Mouse (Mus musculus) forebrain, embryonic 15.5 days (tissue): ENCODE data around the gene Rpl3. TPM values are rescaled to one million over a fixed set of nuclear protein-coding genes. Genes with fewer than 3 reads are reported as not detected.
A peak's percentile ranks its signal among the peaks of the same experiment; 100 is the strongest.

Experiments used
- ATAC-seq: fragments of 200-750 bp; cut with Nextera tagmentation; replicated peaks from 2 replicates; pipeline ENCODE4 v1.8.0; 2017; ENCODE audit warnings: mild to moderate bottlenecking, moderate TSS enrichment, moderate library complexity
- H3K27ac ChIP-seq: fragments of 300-500 bp; sonication (generic); replicated peaks from 2 replicates; pipeline ENCODE4 v1.5.1; 2015; ENCODE audit warnings: mild to moderate bottlenecking, inconsistent platforms
- H3K27me3 ChIP-seq: fragments of 300-500 bp; sonication (generic); 2 replicates; pipeline ENCODE4 v1.6.1; 2015; ENCODE audit warnings: inconsistent platforms
- H3K36me3 ChIP-seq: fragments of 300-500 bp; sonication (generic); 2 replicates; pipeline ENCODE4 v1.6.1; 2015; ENCODE audit warnings: mild to moderate bottlenecking, inconsistent platforms
- H3K4me1 ChIP-seq: fragments of 300-500 bp; sonication (generic); 2 replicates; pipeline ENCODE4 v1.6.1; 2015; ENCODE audit warnings: inconsistent platforms
- H3K4me2 ChIP-seq: fragments of 300-500 bp; sonication (generic); replicated peaks from 2 replicates; pipeline ENCODE4 v1.6.1; 2015; ENCODE audit warnings: mild to moderate bottlenecking, inconsistent platforms
- H3K4me3 ChIP-seq: fragments of 300-500 bp; sonication (generic); 2 replicates; pipeline ENCODE4 v1.5.1; 2015; ENCODE audit warnings: mild to moderate bottlenecking, inconsistent platforms
- H3K9ac ChIP-seq: fragments of 300-500 bp; sonication (generic); replicated peaks from 2 replicates; pipeline ENCODE4 v1.6.1; 2015; ENCODE audit warnings: mild to moderate bottlenecking, inconsistent platforms
- H3K9me3 ChIP-seq: fragments of 300-500 bp; sonication (generic); 2 replicates; pipeline ENCODE4 v1.6.1; 2016; ENCODE audit warnings: inconsistent platforms
- WGBS: fragments of 180-500 bp; shearing (Covaris S2); methylation state at CpG from one replicate; pipeline ENCODE4 v1.1.7; 2015; ENCODE audit warnings: mixed read lengths; 5-methylcytosine and 5-hydroxymethylcytosine counted together
- polyA plus RNA-seq: library from polyadenylated mRNA; unstranded; fragments of >200 nt; fragmentation: Nextera tagmentation; extraction: Ambion mirVana; gene quantifications from 2 replicates; pipeline ENCODE4 v1.2.1, GENCODE M21; 2015

Rpl3 gene
- polyA plus RNA-seq, 1 experiment from 2014 or later: 641 TPM

DNA sequence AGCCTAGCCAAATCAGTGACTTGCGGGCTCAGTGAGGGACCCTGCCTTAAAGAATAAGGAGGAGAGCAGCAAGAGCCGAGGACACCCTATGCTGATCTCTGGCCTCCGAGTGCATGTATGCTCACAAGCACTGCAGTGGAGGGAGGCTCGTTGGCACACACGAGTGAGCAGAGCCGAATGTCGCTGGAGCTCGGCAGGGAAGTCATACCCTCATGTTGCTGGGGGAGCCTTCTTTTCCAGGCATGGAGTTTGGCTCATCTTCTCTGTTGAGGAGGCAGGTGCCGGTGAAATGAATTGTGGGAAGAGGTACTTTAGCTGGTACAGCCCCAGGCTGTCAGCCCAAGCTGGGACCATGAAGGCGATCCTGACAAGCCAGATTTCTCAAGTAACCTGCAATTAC lies 4.7 kb upstream of the Rpl3 start:
- Histone ChIP-seq H3K4me2 (no peak overlapping the region), H3K9me3 (no peaks in the 10 kb centered on the region), H3K27ac (no peak overlapping the region), H3K4me1 (peaks cover 45% of the 10 kb centered on the region), H3K27me3 (no peaks in the 10 kb centered on the region), H3K9ac (no peak overlapping the region), H3K4me3 (no peak overlapping the region), H3K36me3 (no peaks in the 10 kb centered on the region)
- 72% methylated on average over 10 of the region's 10 CpGs for WGBS
- ATAC-seq: no peak

DNA sequence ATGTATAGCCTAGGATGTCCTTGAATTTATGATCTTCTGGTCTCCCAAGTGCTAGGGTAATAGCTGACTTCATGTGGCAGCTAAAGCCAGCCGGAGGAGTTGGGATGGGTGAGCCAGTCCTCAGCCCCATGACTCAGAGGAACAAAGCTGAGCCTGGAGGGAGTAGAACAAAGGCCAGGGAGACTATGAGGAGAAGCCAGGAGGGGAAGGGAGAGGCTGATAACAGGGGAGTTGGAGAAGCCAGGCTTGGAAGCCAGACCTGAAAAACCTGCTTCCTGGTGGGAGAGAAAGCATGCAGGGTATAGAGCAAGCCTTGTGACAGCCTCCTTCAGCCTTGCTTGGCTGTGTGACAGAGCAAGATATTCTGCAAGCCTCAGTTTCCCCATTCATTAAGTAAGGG lies 3.9 kb upstream of the Rpl3 start:
- Histone ChIP-seq H3K9me3 (no peaks in the 10 kb centered on the region), H3K4me2 (no peak overlapping the region), H3K27me3 (no peaks in the 10 kb centered on the region), H3K4me1 (peaks cover 41% of the 10 kb centered on the region), H3K27ac (no peak overlapping the region), H3K4me3 (no peak overlapping the region), H3K36me3 (no peaks in the 10 kb centered on the region), H3K9ac (no peak overlapping the region)
- 73% methylated on average over 1 of the region's 1 CpGs for WGBS
- ATAC-seq: no peak

DNA sequence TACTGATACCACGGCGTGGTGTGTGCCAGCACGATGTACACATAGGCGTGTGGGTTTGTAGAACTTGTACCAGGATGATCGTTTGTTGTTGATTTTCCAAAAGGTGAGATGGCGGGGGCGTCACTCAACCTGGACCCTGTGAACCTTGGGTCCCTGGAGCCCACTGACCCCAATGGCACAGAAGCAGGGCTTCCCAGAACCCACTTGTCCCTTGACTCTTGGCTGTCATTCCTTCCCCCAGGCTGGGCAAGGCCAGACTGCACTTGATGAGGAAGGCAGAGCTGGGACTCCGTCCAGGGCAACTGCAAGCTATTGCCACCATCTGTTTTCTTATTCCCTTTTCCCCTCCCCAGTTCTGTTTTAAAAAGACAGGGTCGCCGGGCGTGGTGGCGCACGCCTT lies 2.5 kb upstream of the Rpl3 start:
- ATAC-seq: no peak
- Histone ChIP-seq H3K36me3 (no peaks in the 10 kb centered on the region), H3K27me3 (no peaks in the 10 kb centered on the region), H3K27ac (no peak overlapping the region), H3K4me2 (no peak overlapping the region), H3K4me1 (peaks cover 37% of the 10 kb centered on the region), H3K4me3 (no peak overlapping the region), H3K9ac (no peak overlapping the region), H3K9me3 (no peaks in the 10 kb centered on the region)
- 91% methylated on average over 13 of the region's 13 CpGs for WGBS

DNA sequence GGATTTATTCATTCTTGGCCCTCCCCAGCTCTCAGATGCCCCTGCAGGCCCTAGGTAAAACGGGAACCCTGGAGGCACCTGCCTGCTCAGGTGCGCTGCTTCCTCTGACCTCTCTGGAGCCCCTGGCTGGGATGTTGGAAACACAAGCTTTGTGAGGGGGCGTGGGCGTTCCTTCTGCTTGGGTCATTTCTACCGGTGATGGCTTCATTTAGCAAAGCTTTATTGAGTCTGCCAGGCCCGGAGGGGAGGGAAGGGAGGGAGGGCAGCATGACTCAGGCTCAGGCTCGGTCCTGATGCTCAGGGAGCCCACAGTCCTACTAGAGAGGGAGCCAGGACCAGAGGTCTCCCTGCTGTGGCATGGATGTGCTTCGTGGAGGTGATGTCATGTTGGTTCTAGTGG lies 931 bp upstream of the Rpl3 start:
- H3K36me3 ChIP-seq: no peaks in the 10 kb centered on the region
- H3K27me3 ChIP-seq: no peaks in the 10 kb centered on the region
- no peak for ATAC-seq
- peak overlapping the region; percentile 75 for H3K4me3 ChIP-seq
- peak overlapping the region; percentile 81 for H3K9ac ChIP-seq
- no peak overlapping the region for H3K27ac ChIP-seq
- WGBS: 19% methylated on average over 8 of the region's 8 CpGs
- peak overlapping the region; percentile 58 for H3K4me2 ChIP-seq
- H3K4me1 ChIP-seq: peaks cover 32% of the 10 kb centered on the region
- H3K9me3 ChIP-seq: no peaks in the 10 kb centered on the region

DNA sequence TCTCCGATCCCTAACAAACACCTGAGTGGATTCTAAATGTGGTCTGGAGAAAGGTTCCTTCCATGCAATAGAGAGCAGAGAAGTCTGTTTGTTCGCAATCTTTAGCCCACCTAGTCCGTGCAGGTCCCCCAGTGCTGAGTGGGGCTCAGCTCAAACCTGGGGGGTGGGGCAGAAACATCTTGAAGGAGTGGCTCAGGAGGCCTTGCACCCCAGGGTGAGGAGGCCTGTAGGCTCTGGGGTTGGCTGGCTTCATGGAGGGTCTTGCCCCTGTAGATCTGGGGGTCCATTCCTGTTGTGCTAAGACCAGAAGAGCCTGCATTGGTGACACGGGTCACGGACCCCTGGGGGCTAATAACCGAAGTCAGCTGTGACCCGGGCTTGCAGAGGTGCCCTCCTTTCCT lies 373 bp upstream of the Rpl3 start:
- Histone ChIP-seq H3K9me3 (no peaks in the 10 kb centered on the region), H3K27ac (no peak overlapping the region; the same call in 1 of the 2 replicates), H3K27me3 (no peaks in the 10 kb centered on the region), H3K36me3 (no peaks in the 10 kb centered on the region), H3K4me1 (peaks cover 27% of the 10 kb centered on the region), H3K4me2 (peak overlapping the region; percentile 58), H3K9ac (peak overlapping the region; percentile 81), H3K4me3 (peak overlapping the region; percentile 75)
- 0 out of 2 replicates have a peak, but pooled peaks have one; percentile 12 for ATAC-seq
- WGBS: 16% methylated on average over 7 of the region's 7 CpGs

DNA sequence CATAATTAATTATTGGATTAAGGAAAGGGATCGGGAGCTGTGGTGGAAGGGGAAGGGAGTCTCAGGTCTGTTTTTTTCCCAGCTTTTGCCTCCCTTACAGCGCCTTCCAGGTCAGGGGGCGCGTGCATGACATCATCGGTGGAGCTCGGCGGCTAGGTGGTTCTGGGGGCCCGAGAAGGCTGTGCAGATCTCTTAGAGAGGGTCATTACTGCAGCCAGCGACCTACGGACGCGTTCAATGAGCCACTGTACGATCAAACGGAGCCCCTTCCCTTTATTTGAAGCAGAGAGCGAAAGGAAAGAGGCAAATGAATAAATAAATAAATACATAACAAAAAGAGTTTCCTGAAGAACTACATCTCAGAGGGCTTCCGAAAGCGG lies 937 bp downstream of the Rpl3 start:
- peak; percentile 39; the same call in 1 of the 2 replicates for ATAC-seq
- Histone ChIP-seq H3K27ac (no peak overlapping the region), H3K4me1 (peaks cover 19% of the 10 kb centered on the region)

DNA sequence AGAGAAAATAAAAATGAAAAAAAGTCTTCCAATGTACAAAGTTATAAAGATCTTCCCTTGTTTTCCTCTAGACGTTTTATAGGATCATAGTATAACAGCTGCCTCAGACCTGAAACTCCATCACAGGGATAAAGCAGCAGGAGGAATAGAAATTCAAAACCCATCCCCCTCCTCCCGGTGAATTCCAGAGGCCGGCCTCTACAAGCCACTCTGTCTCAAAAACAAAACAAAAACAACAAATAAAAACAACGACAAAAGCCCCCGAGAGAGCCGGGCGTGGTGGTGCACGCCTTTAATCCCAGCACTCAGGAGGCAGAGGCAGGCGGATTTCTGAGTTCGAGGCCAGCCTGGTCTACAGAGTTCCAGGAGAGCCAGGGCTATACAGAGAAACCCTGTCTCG lies 1.5 kb downstream of the Rpl3 start:
- WGBS: 76% methylated on average over 11 of the region's 11 CpGs
- ATAC-seq: no peak
- H3K27ac ChIP-seq: no peak overlapping the region

More for the DNA sequence above, 937 bp downstream of the Rpl3 start:
- Histone ChIP-seq H3K4me3 (peak overlapping the region; percentile 75), H3K9ac (peak overlapping the region; percentile 81), H3K4me2 (peak overlapping the region; percentile 58), H3K36me3 (no peaks in the 10 kb centered on the region), H3K27me3 (no peaks in the 10 kb centered on the region), H3K9me3 (no peaks in the 10 kb centered on the region)
- WGBS: under 1% methylated on average over 17 of the region's 17 CpGs

DNA sequence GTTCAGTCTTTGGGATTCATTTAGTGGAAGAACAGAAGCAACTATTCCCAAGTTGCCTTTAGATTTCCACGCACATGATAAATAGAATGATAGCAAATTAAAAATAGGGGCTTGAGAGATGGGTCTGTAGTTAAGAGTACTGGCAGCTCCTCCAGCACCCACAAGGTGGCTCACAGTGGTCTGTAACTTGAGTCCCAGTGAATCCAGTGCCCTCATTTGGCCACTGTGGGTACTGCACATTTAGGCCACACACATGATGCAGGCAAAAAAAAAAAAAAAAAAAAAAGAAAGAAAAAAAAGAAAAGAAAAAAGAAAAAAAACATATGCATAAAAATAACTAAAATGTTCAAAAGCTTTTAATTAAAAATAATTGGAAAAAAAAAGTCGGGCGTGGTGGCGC lies 3.0 kb downstream of the Rpl3 start:
- Histone ChIP-seq H3K27me3 (no peaks in the 10 kb centered on the region), H3K27ac (no peak overlapping the region), H3K36me3 (no peaks in the 10 kb centered on the region), H3K9ac (no peak overlapping the region), H3K4me2 (no peak overlapping the region), H3K4me3 (no peak overlapping the region), H3K4me1 (peaks cover 19% of the 10 kb centered on the region), H3K9me3 (no peaks in the 10 kb centered on the region)
- no peak for ATAC-seq
- WGBS: 32% methylated on average over 4 of the region's 4 CpGs

More for the DNA sequence above, 1.5 kb downstream of the Rpl3 start:
- Histone ChIP-seq H3K9ac (no peak overlapping the region), H3K27me3 (no peaks in the 10 kb centered on the region), H3K36me3 (no peaks in the 10 kb centered on the region), H3K9me3 (no peaks in the 10 kb centered on the region), H3K4me1 (peaks cover 19% of the 10 kb centered on the region), H3K4me3 (no peak overlapping the region), H3K4me2 (no peak overlapping the region)

DNA sequence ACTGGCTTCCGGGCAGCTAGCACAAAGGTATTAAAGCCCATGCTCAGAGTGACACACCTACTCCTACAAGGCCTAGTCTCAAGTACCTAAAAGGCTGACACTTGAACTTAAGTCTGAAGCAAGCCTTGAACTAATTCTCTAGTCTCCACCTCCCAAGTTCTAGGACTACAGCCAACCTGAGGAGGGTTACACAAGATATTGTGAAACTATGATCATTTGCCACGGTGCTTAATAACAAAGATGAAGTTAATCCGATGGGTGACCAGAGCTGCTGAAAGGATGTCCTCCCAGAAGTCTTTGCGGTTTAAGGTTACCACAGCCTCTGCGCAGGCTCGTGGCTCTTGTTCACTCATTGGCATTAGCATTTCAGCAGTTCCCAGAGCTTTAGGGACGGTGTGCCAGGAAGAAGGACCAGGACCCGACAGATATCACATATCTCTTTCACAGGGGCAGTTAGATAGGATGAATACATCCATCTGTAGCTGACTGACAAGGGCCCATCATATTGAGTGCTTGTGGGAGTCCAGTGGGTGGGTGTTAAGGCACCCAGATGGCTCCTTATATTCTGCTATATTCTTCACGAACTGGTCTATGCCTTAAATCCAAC lies 4.2 kb downstream of the Rpl3 start:
- Histone ChIP-seq H3K4me1 (peaks cover 17% of the 10 kb centered on the region), H3K27ac (no peak overlapping the region), H3K36me3 (no peaks in the 10 kb centered on the region), H3K4me3 (no peak overlapping the region), H3K9ac (no peak overlapping the region), H3K27me3 (no peaks in the 10 kb centered on the region), H3K9me3 (no peaks in the 10 kb centered on the region), H3K4me2 (no peak overlapping the region)
- WGBS: 83% methylated on average over 9 of the region's 9 CpGs
- no peak for ATAC-seq

DNA sequence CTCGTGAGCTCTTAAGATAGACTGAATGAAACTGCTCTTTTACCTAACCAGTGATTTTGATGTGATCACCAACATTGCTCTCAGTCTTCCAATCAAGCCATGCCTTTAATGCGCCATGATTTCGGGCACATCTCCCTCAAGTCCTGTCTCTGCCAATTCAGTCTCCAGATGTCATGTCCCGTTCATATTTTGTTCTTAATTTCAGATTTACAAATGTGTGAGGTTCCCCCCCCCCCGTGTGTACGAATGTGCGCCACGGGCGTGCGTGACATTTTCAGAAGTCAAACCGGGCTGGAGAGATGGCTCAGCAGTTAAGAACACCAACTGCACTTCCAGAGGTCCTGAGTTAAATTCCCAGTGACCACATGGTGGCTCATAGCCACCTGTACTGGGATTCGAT lies 7.9 kb downstream of the Rpl3 start:
- ATAC-seq: peak; percentile 11; the same call in 1 of the 2 replicates
- H3K4me2 ChIP-seq: peak overlapping the region; percentile 52
- no peaks in the 10 kb centered on the region for H3K27me3 ChIP-seq
- peak overlapping the region; percentile 54 for H3K9ac ChIP-seq
- WGBS: 1% methylated on average over 12 of the region's 12 CpGs
- no peaks in the 10 kb centered on the region for H3K9me3 ChIP-seq
- H3K4me3 ChIP-seq: peak overlapping the region; percentile 91
- peaks cover 27% of the 10 kb centered on the region for H3K4me1 ChIP-seq
- peaks cover 30% of the 10 kb centered on the region for H3K36me3 ChIP-seq
- H3K27ac ChIP-seq: peak overlapping the region; percentile 99

DNA sequence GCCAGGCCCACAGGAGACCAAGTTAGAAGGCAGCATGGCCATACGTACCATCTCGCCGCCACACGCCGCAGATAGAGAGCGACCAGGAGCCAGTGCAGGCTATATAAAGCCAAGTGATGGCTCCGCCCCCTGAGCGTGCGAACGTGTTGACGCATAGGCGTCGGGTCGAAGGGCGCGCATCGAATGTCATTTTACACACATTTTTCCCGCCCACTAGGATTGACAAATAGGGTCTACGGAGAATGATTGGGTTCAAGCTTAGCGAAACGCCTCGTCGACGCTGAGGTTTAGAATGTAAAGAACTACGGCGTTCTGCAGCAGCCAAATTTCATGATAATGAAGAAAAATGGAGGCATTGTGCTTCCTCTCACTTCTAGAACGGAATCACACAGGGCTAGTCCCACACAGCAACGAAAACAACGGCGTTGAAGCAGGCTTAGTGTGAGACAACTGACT lies 8.4 kb downstream of the Rpl3 start:
- WGBS: under 1% methylated on average over 30 of the region's 30 CpGs

DNA sequence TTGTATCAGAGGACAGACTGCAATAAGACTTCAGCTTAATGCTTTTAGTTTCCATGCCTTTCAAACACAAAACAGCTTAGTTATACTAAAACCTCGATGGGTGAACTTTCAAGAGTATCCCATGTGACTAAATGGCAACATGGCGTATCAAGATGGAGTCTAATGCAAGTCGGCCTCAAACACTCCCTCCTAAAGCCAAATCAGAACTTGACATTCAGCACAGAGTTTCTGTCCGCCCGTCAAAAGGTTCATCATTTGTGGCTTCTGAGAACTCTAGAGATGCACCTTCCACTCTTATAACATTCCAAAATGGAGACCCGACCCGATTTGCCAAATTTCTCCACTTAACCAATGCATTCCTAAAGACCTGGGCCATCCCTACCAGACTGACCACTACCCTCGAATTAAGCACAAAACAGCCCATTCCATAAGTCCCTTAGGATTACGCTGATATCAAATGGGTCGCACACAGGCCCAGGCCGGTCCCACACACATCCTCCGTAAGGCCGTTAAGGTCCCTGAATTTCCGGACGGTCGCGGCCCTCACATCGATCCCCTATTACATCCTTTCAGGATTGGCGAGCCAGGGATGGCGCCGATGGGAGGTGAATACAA lies 8.9 kb downstream of the Rpl3 start:
- peak; percentile 7 for ATAC-seq
- H3K27me3 ChIP-seq: no peaks in the 10 kb centered on the region
- H3K4me3 ChIP-seq: peak overlapping the region; percentile 91
- H3K4me2 ChIP-seq: peak overlapping the region; percentile 81
- H3K36me3 ChIP-seq: peaks cover 40% of the 10 kb centered on the region
- H3K9ac ChIP-seq: peak overlapping the region; percentile 95
- no peaks in the 10 kb centered on the region for H3K9me3 ChIP-seq
- H3K27ac ChIP-seq: peak overlapping the region; percentile 99
- under 1% methylated on average over 21 of the region's 21 CpGs for WGBS
- H3K4me1 ChIP-seq: peaks cover 27% of the 10 kb centered on the region

More for the DNA sequence above, 8.4 kb downstream of the Rpl3 start:
- peak; percentile 96 for ATAC-seq
- Histone ChIP-seq H3K9me3 (no peaks in the 10 kb centered on the region), H3K27ac (peak overlapping the region; percentile 99), H3K9ac (peak overlapping the region; percentile 95), H3K4me3 (peak overlapping the region; percentile 91), H3K36me3 (peaks cover 34% of the 10 kb centered on the region), H3K4me1 (peaks cover 27% of the 10 kb centered on the region), H3K27me3 (no peaks in the 10 kb centered on the region), H3K4me2 (peak overlapping the region; percentile 81)
